Mouse (Mus musculus): ENCODE measurements around the gene Rreb1. TPM values are rescaled to one million over a fixed set of nuclear protein-coding genes. Genes with fewer than 3 reads are reported as not detected.

Gene Rreb1
- polyA plus RNA-seq, 1 experiment from 2014 or later = 5.8 TPM

GRCm38 (mm10) chr13:37843844-37844243 lies 65.6 kb downstream of the Rreb1 start:
- H3K4me3 ChIP-seq (replicated peaks; ENCODE audit: low read length) = no peak overlapping the region
- no peaks in the 10 kb centered on the region for H3K36me3 ChIP-seq (replicated peaks; ENCODE audit: control insufficient read depth, insufficient read depth)
- H3K27me3 ChIP-seq (ENCODE audit: control insufficient read depth, insufficient read depth, low read length) = no peaks in the 10 kb centered on the region
- DNase-seq (ENCODE audit: low spot score) (no peak), ATAC-seq (ENCODE audit: low FRiP score) (no peak)
- H3K4me1 ChIP-seq (replicated peaks; ENCODE audit: control insufficient read depth, insufficient read depth, low read length) = no peaks in the 10 kb centered on the region
- H3K4me2 ChIP-seq (replicated peaks) = no peak overlapping the region
- H3K27ac ChIP-seq = no peak overlapping the region
- WGBS = 83% methylated on average over 10 of the region's 10 CpGs
- no peaks in the 10 kb centered on the region for H3K9me3 ChIP-seq (ENCODE audit: control insufficient read depth, low read length)
- H3K9ac ChIP-seq = no peak overlapping the region

- Histone ChIP-seq H3K9me3 (ENCODE audit: control insufficient read depth, low read length) (no peaks in the 10 kb centered on the region), H3K27ac (no peak overlapping the region), H3K36me3 (replicated peaks; ENCODE audit: control insufficient read depth, insufficient read depth) (no peaks in the 10 kb centered on the region), H3K4me1 (replicated peaks; ENCODE audit: control insufficient read depth, insufficient read depth, low read length) (no peaks in the 10 kb centered on the region), H3K9ac (no peak overlapping the region), H3K27me3 (ENCODE audit: control insufficient read depth, insufficient read depth, low read length) (no peaks in the 10 kb centered on the region), H3K4me2 (replicated peaks) (no peak overlapping the region), H3K4me3 (replicated peaks; ENCODE audit: low read length) (no peak overlapping the region)
- DNase-seq (ENCODE audit: low spot score) (no peak), ATAC-seq (ENCODE audit: low FRiP score) (no peak)
- 66% methylated on average over 3 of the region's 3 CpGs for WGBS
Measured at GRCm38 (mm10) chr13:37845156-37845555, 67.0 kb downstream of the Rreb1 start.

- Histone ChIP-seq H3K36me3 (replicated peaks; ENCODE audit: control insufficient read depth, insufficient read depth) (no peaks in the 10 kb centered on the region), H3K9me3 (ENCODE audit: control insufficient read depth, low read length) (no peaks in the 10 kb centered on the region), H3K27ac (no peak overlapping the region), H3K4me1 (replicated peaks; ENCODE audit: control insufficient read depth, insufficient read depth, low read length) (no peaks in the 10 kb centered on the region), H3K4me3 (replicated peaks; ENCODE audit: low read length) (no peak overlapping the region), H3K4me2 (replicated peaks) (no peak overlapping the region), H3K27me3 (ENCODE audit: control insufficient read depth, insufficient read depth, low read length) (no peaks in the 10 kb centered on the region), H3K9ac (no peak overlapping the region)
- 82% methylated on average over 7 of the region's 7 CpGs for WGBS
- ATAC-seq (ENCODE audit: low FRiP score) (no peak), DNase-seq (ENCODE audit: low spot score) (no peak)
Measured at GRCm38 (mm10) chr13:37845641-37846040, 67.4 kb downstream of the Rreb1 start.

GRCm38 (mm10) chr13:37846507-37846906 lies 68.3 kb downstream of the Rreb1 start:
- Histone ChIP-seq H3K9ac (no peak overlapping the region), H3K4me3 (replicated peaks; ENCODE audit: low read length) (no peak overlapping the region), H3K9me3 (ENCODE audit: control insufficient read depth, low read length) (no peaks in the 10 kb centered on the region), H3K27ac (no peak overlapping the region), H3K27me3 (ENCODE audit: control insufficient read depth, insufficient read depth, low read length) (no peaks in the 10 kb centered on the region), H3K4me1 (replicated peaks; ENCODE audit: control insufficient read depth, insufficient read depth, low read length) (no peaks in the 10 kb centered on the region), H3K4me2 (replicated peaks) (no peak overlapping the region), H3K36me3 (replicated peaks; ENCODE audit: control insufficient read depth, insufficient read depth) (no peaks in the 10 kb centered on the region)
- ATAC-seq (ENCODE audit: low FRiP score) = no peak
- WGBS = 82% methylated on average over 11 of the region's 11 CpGs
- DNase-seq (ENCODE audit: low spot score) = no peak

- no peak overlapping the region for H3K4me3 ChIP-seq (replicated peaks; ENCODE audit: low read length)
- no peak overlapping the region for H3K27ac ChIP-seq
- H3K27me3 ChIP-seq (ENCODE audit: control insufficient read depth, insufficient read depth, low read length) = no peaks in the 10 kb centered on the region
- no peak overlapping the region for H3K4me2 ChIP-seq (replicated peaks)
- no peak for ATAC-seq (ENCODE audit: low FRiP score)
- no peaks in the 10 kb centered on the region for H3K4me1 ChIP-seq (replicated peaks; ENCODE audit: control insufficient read depth, insufficient read depth, low read length)
- H3K9me3 ChIP-seq (ENCODE audit: control insufficient read depth, low read length) = no peaks in the 10 kb centered on the region
- DNase-seq (ENCODE audit: low spot score) = no peak
- H3K36me3 ChIP-seq (replicated peaks; ENCODE audit: control insufficient read depth, insufficient read depth) = no peaks in the 10 kb centered on the region
- 83% methylated on average over 9 of the region's 9 CpGs for WGBS
- no peak overlapping the region for H3K9ac ChIP-seq
Measured at GRCm38 (mm10) chr13:37846962-37847570, 68.9 kb downstream of the Rreb1 start.

GRCm38 (mm10) chr13:37847601-37848358 lies 69.6 kb downstream of the Rreb1 start:
- no peak overlapping the region for H3K27ac ChIP-seq
- 75% methylated on average over 16 of the region's 17 CpGs for WGBS

GRCm38 (mm10) chr13:37848438-37848837 lies 70.2 kb downstream of the Rreb1 start:
- Histone ChIP-seq H3K9me3 (ENCODE audit: control insufficient read depth, low read length) (no peaks in the 10 kb centered on the region), H3K27me3 (ENCODE audit: control insufficient read depth, insufficient read depth, low read length) (no peaks in the 10 kb centered on the region), H3K27ac (no peak overlapping the region), H3K4me1 (replicated peaks; ENCODE audit: control insufficient read depth, insufficient read depth, low read length) (no peaks in the 10 kb centered on the region), H3K4me2 (replicated peaks) (no peak overlapping the region), H3K9ac (no peak overlapping the region), H3K36me3 (replicated peaks; ENCODE audit: control insufficient read depth, insufficient read depth) (no peaks in the 10 kb centered on the region), H3K4me3 (replicated peaks; ENCODE audit: low read length) (no peak overlapping the region)
- WGBS = 82% methylated on average over 5 of the region's 5 CpGs
- ATAC-seq (ENCODE audit: low FRiP score) (no peak), DNase-seq (ENCODE audit: low spot score) (no peak)

More at GRCm38 (mm10) chr13:37847601-37848358, 69.6 kb downstream of the Rreb1 start:
- Histone ChIP-seq H3K9me3 (ENCODE audit: control insufficient read depth, low read length) (no peaks in the 10 kb centered on the region), H3K4me3 (replicated peaks; ENCODE audit: low read length) (no peak overlapping the region), H3K4me2 (replicated peaks) (no peak overlapping the region), H3K36me3 (replicated peaks; ENCODE audit: control insufficient read depth, insufficient read depth) (no peaks in the 10 kb centered on the region), H3K9ac (no peak overlapping the region), H3K4me1 (replicated peaks; ENCODE audit: control insufficient read depth, insufficient read depth, low read length) (no peaks in the 10 kb centered on the region), H3K27me3 (ENCODE audit: control insufficient read depth, insufficient read depth, low read length) (no peaks in the 10 kb centered on the region)
- ATAC-seq (ENCODE audit: low FRiP score) = no peak
- DNase-seq (ENCODE audit: low spot score) = no peak

- Histone ChIP-seq H3K4me2 (replicated peaks) (no peak overlapping the region), H3K27ac (no peak overlapping the region)
- ATAC-seq (ENCODE audit: low FRiP score) = no peak
Measured at GRCm38 (mm10) chr13:37851617-37852016, 73.4 kb downstream of the Rreb1 start.

GRCm38 (mm10) chr13:37852850-37853249 lies 74.7 kb downstream of the Rreb1 start:
- Histone ChIP-seq H3K9me3 (ENCODE audit: control insufficient read depth, low read length) (no peaks in the 10 kb centered on the region), H3K36me3 (replicated peaks; ENCODE audit: control insufficient read depth, insufficient read depth) (no peaks in the 10 kb centered on the region), H3K9ac (no peak overlapping the region), H3K27ac (no peak overlapping the region), H3K4me1 (replicated peaks; ENCODE audit: control insufficient read depth, insufficient read depth, low read length) (peaks cover 11% of the 10 kb centered on the region), H3K4me2 (replicated peaks) (no peak overlapping the region), H3K4me3 (replicated peaks; ENCODE audit: low read length) (no peak overlapping the region), H3K27me3 (ENCODE audit: control insufficient read depth, insufficient read depth, low read length) (no peaks in the 10 kb centered on the region)
- no peak for DNase-seq (ENCODE audit: low spot score)
- ATAC-seq (ENCODE audit: low FRiP score) = no peak
- 82% methylated on average over 3 of the region's 3 CpGs for WGBS

More at GRCm38 (mm10) chr13:37851617-37852016, 73.4 kb downstream of the Rreb1 start:
- no peaks in the 10 kb centered on the region for H3K36me3 ChIP-seq (replicated peaks; ENCODE audit: control insufficient read depth, insufficient read depth)
- no peak overlapping the region for H3K9ac ChIP-seq
- no peaks in the 10 kb centered on the region for H3K9me3 ChIP-seq (ENCODE audit: control insufficient read depth, low read length)
- H3K4me1 ChIP-seq (replicated peaks; ENCODE audit: control insufficient read depth, insufficient read depth, low read length) = peaks cover 5% of the 10 kb centered on the region
- 90% methylated on average over 5 of the region's 5 CpGs for WGBS
- no peak for DNase-seq (ENCODE audit: low spot score)
- H3K4me3 ChIP-seq (replicated peaks; ENCODE audit: low read length) = no peak overlapping the region
- H3K27me3 ChIP-seq (ENCODE audit: control insufficient read depth, insufficient read depth, low read length) = no peaks in the 10 kb centered on the region
